Mouse (Mus musculus): Measurements from ENCODE around the gene Kxd1. TPM values are rescaled to one million over a fixed set of nuclear protein-coding genes. Genes with fewer than 3 reads are reported as not detected.

Kxd1 gene
- 106 and 116 TPM in 2 replicates for polyA plus RNA-seq (2012; ENCODE audit: insufficient read depth, insufficient read length, missing spikeins)

- H3K27ac ChIP-seq (replicated peaks; ENCODE audit: low read depth, low read length) = peak within 1 kb of the TSS; percentile 82
- peak within 1 kb of the TSS; percentile 85 for H3K4me3 ChIP-seq (ENCODE audit: insufficient read depth, low read depth, low read length)
- H3K4me1 ChIP-seq (ENCODE audit: control insufficient read depth, insufficient read depth, insufficient read length, low read length) = peaks cover 10% of the 10 kb centered on the region
Observed at GRCm38 (mm10) chr8:70527512-70528181, at the start of gene Kxd1, which contains the start of gene Fkbp8. Gene Kxd1, minus strand, starts transcription at chr8:70527956. Gene Fkbp8, plus strand, starts transcription at chr8:70527724.

- Histone ChIP-seq H3K4me1 (ENCODE audit: control insufficient read depth, insufficient read depth, insufficient read length, low read length) (peaks cover 16% of the 10 kb centered on the region), H3K27ac (replicated peaks; ENCODE audit: low read depth, low read length) (no peak overlapping the region), H3K4me3 (ENCODE audit: insufficient read depth, low read depth, low read length) (no peak overlapping the region)
Observed at GRCm38 (mm10) chr8:70577207-70577606, 49.5 kb upstream of the Kxd1 start.

GRCm38 (mm10) chr8:70574915-70575314 is 47.2 kb upstream of the Kxd1 start:
- peaks cover 31% of the 10 kb centered on the region for H3K4me1 ChIP-seq (ENCODE audit: control insufficient read depth, insufficient read depth, insufficient read length, low read length)
- H3K27ac ChIP-seq (replicated peaks; ENCODE audit: low read depth, low read length) = peak overlapping the region; percentile 53
- no peak overlapping the region for H3K4me3 ChIP-seq (ENCODE audit: insufficient read depth, low read depth, low read length)

DNA sequence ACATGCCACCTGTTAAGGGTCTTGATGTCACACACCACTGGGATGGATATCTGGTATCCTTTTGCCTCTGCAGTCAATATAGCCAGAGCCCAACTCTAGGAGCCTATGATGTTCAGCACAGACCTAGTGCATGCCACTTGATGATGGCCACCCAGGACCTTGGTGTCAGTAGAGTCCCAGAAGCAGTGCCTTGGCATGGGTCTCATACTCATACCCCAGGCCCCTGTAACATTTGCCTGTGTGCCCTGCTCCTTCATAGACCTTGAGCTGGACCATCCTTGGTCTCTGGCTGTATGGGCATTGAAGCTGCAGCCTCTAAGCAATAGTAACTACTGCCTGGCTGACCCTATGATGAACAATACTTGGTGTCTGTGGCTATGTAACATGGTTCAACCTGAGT is 46.5 kb upstream of the Kxd1 start:
- Histone ChIP-seq H3K27ac (replicated peaks; ENCODE audit: low read depth, low read length) (0 out of 2 replicates have a peak overlapping the region, but pooled peaks have one; percentile 35), H3K4me3 (ENCODE audit: insufficient read depth, low read depth, low read length) (no peak overlapping the region), H3K4me1 (ENCODE audit: control insufficient read depth, insufficient read depth, insufficient read length, low read length) (peaks cover 35% of the 10 kb centered on the region)

GRCm38 (mm10) chr8:70570990-70571389 is 43.2 kb upstream of the Kxd1 start:
- Histone ChIP-seq H3K27ac (replicated peaks; ENCODE audit: low read depth, low read length) (no peak overlapping the region), H3K4me3 (ENCODE audit: insufficient read depth, low read depth, low read length) (no peak overlapping the region), H3K4me1 (ENCODE audit: control insufficient read depth, insufficient read depth, insufficient read length, low read length) (peaks cover 35% of the 10 kb centered on the region)

GRCm38 (mm10) chr8:70570360-70570759 is 42.6 kb upstream of the Kxd1 start:
- H3K4me3 ChIP-seq (ENCODE audit: insufficient read depth, low read depth, low read length) = no peak overlapping the region
- no peak overlapping the region for H3K27ac ChIP-seq (replicated peaks; ENCODE audit: low read depth, low read length)
- peaks cover 37% of the 10 kb centered on the region for H3K4me1 ChIP-seq (ENCODE audit: control insufficient read depth, insufficient read depth, insufficient read length, low read length)

- Histone ChIP-seq H3K27ac (replicated peaks; ENCODE audit: low read depth, low read length) (no peak overlapping the region), H3K4me1 (ENCODE audit: control insufficient read depth, insufficient read depth, insufficient read length, low read length) (peaks cover 59% of the 10 kb centered on the region)
Observed at GRCm38 (mm10) chr8:70565561-70565960, 37.8 kb upstream of the Kxd1 start.

GRCm38 (mm10) chr8:70564696-70565235 is 37.0 kb upstream of the Kxd1 start:
- Histone ChIP-seq H3K4me3 (ENCODE audit: insufficient read depth, low read depth, low read length) (no peak overlapping the region), H3K4me1 (ENCODE audit: control insufficient read depth, insufficient read depth, insufficient read length, low read length) (peaks cover 59% of the 10 kb centered on the region), H3K27ac (replicated peaks; ENCODE audit: low read depth, low read length) (0 out of 2 replicates have a peak overlapping the region, but pooled peaks have one; percentile 3)

More at GRCm38 (mm10) chr8:70565561-70565960, 37.8 kb upstream of the Kxd1 start:
- H3K4me3 ChIP-seq (ENCODE audit: insufficient read depth, low read depth, low read length) = no peak overlapping the region

GRCm38 (mm10) chr8:70563763-70564387 is 36.1 kb upstream of the Kxd1 start:
- Histone ChIP-seq H3K4me1 (ENCODE audit: control insufficient read depth, insufficient read depth, insufficient read length, low read length) (peaks cover 61% of the 10 kb centered on the region), H3K4me3 (ENCODE audit: insufficient read depth, low read depth, low read length) (no peak overlapping the region), H3K27ac (replicated peaks; ENCODE audit: low read depth, low read length) (no peak overlapping the region)

DNA sequence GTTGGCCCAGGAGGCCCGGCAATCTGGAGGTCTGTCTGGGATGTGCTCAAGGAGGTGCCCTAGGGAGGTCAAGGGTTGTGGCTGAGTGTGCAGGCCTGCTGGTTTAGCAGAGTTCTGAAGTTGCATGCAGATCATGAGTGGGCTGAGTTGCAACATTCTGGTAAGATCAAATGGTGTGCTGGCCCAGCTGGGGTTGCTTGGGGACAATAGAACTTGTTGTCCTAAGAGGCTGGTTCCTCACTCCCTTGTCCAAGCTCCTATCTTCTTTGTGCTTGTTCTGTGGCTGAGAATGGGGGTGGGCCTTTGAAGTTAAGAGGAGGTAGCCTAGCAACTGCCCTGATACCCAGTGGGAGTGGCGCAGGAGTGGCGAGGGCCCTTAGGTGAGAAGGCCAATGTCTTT is 35.0 kb upstream of the Kxd1 start:
- no peak overlapping the region for H3K27ac ChIP-seq (replicated peaks; ENCODE audit: low read depth, low read length)
- H3K4me1 ChIP-seq (ENCODE audit: control insufficient read depth, insufficient read depth, insufficient read length, low read length) = peaks cover 68% of the 10 kb centered on the region
- no peak overlapping the region for H3K4me3 ChIP-seq (ENCODE audit: insufficient read depth, low read depth, low read length)

- H3K27ac ChIP-seq (replicated peaks; ENCODE audit: low read depth, low read length) = peak overlapping the region; percentile 28
- H3K4me3 ChIP-seq (ENCODE audit: insufficient read depth, low read depth, low read length) = no peak overlapping the region
- peaks cover 68% of the 10 kb centered on the region for H3K4me1 ChIP-seq (ENCODE audit: control insufficient read depth, insufficient read depth, insufficient read length, low read length)
Observed at GRCm38 (mm10) chr8:70561809-70562535, 34.2 kb upstream of the Kxd1 start.

DNA sequence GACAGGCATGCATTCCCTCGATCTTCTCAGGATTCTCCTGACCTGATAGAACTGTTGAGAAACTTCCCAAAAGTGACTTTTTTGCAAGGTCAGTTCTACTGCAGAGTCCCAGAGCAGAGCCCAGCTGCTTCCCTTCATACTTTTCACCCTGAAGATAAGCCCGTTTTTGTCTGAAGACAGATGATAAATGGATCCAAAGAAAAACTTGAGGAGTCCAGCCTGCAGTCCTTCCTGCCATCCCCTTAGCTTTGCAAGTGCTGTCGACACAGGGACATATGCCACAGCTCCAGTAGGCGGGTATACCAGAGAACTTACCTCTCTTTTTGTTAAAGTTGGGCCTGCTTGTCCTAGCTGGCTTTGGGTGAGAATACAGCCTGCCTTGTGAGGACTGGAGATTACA is 33.6 kb upstream of the Kxd1 start:
- 0 out of 2 replicates have a peak overlapping the region, but pooled peaks have one; percentile 28 for H3K27ac ChIP-seq (replicated peaks; ENCODE audit: low read depth, low read length)
- no peak overlapping the region for H3K4me3 ChIP-seq (ENCODE audit: insufficient read depth, low read depth, low read length)
- H3K4me1 ChIP-seq (ENCODE audit: control insufficient read depth, insufficient read depth, insufficient read length, low read length) = peaks cover 68% of the 10 kb centered on the region

DNA sequence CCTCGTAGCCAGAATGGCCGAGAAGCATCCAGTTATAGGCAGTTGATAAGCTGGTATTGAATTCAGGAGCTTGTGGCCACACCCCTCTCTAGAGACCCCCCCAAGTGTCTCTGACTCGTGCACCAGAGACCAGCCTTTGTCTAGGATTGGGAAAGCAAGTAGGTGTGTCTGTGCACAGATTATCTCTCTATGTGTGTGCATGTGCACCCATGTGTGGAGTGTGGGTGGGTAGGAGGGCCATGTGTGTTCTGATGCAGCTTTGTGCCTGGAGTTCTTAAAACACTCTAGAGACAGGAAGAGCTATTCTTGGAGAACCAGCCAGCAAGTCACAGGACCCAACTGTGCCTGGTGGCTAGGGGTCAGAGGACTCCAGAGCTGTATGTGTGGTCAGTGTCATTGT is 32.8 kb upstream of the Kxd1 start:
- H3K4me3 ChIP-seq (ENCODE audit: insufficient read depth, low read depth, low read length) = no peak overlapping the region
- peaks cover 66% of the 10 kb centered on the region for H3K4me1 ChIP-seq (ENCODE audit: control insufficient read depth, insufficient read depth, insufficient read length, low read length)
- peak overlapping the region; percentile 4; the same call in 1 of the 2 replicates for H3K27ac ChIP-seq (replicated peaks; ENCODE audit: low read depth, low read length)

DNA sequence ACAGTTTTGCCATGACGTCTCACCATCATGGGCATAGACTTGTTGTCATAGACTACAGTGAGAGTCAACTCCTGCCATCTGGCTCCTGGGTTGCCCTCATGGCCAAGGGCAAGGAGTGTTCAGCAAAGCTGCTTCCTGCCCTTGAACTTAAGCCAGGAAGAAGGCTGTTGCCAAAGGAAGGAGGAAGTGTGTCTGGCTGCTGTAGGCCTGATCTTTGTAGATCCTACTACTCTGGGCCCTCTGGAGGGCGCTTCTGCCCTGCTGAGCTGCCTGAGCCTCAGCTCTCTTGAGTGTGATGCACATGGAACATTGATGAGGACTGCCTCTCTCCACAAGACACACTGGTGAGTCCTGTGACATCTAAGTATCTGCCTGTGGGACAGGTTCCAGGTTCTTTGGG is 32.3 kb upstream of the Kxd1 start:
- peaks cover 64% of the 10 kb centered on the region for H3K4me1 ChIP-seq (ENCODE audit: control insufficient read depth, insufficient read depth, insufficient read length, low read length)
- H3K4me3 ChIP-seq (ENCODE audit: insufficient read depth, low read depth, low read length) = no peak overlapping the region
- H3K27ac ChIP-seq (replicated peaks; ENCODE audit: low read depth, low read length) = peak overlapping the region; percentile 7; the same call in 1 of the 2 replicates

GRCm38 (mm10) chr8:70558983-70559382 is 31.2 kb upstream of the Kxd1 start:
- H3K27ac ChIP-seq (replicated peaks; ENCODE audit: low read depth, low read length) = no peak overlapping the region
- peaks cover 58% of the 10 kb centered on the region for H3K4me1 ChIP-seq (ENCODE audit: control insufficient read depth, insufficient read depth, insufficient read length, low read length)
- no peak overlapping the region for H3K4me3 ChIP-seq (ENCODE audit: insufficient read depth, low read depth, low read length)
